Mouse (Mus musculus) kidney, postnatal 10 days (tissue): ENCODE results near the gene Defb25.

Source experiments
- DNase-seq: peaks from one replicate; pipeline ENCODE4 v3.0.0; 2021; ENCODE audit warnings: mixed read lengths

Gene Defb25

DNA sequence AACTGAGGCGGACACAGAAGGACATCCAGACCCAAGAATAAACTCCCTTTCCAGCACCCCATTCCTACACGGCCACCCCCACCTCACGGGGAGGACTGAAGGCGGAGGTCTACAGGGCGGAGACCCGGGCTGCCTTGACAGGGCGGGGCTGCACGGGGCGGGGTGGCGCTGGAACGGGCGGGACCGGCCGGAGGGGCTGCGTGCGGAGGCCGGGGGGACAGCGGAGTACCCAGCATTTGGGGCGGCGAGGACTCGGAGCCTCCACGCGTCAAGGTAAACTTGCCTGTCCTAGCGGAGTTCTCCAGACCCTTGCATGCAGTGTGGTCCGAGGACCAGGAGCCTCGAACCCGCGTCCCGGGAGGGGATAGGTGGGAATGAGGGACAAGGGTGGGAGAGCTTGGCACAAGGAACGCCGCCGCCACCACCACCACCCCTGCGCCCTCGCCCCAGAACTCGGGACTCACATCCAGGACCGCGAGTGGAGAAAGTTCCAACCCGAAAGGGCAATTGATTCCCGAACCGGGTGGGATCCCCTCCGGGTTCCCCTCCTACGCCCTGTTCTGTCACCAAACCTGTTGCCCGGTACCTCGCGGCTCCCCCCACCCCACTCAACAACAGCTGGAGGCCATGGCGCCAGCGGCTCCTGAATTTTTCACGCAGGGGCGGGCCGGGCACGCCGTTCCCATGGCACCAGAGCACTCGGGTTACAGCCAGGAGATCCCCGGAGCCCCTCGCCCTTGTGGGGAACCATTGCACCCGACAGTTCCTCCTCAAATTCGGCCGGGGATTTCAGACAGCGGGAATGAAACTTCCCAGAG is 4.1 kb upstream of the Defb25 start, which contains the start of gene Rem1:
Rem1 (plus strand) TSS at position 178 of the 818 bp plus-strand sequence.
- DNase-seq, result peak; percentile 81

DNA sequence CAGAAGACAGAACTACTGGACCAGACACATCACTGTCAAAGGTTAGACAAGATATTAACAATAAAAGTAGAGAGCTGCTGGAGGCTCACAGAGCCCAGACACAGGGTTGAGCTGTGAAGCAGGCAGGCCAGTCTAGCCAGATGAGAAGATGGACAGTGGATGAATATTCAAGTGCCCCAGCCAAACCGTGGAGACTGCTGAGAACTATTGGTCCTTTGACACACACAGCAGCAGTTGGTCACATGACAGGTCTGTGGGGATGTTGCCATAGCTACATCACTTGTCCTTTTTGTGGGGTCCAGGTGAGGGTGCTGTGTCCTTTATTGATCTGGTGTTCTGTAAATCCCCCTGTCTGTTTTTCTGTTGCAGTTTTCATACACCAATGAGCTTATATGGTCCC is 2.4 kb upstream of the Defb25 start:
- no peak for DNase-seq

GRCm38 (mm10) chr2:152624566-152624965 is 1.7 kb upstream of the Defb25 start:
- DNase-seq, result no peak

GRCm38 (mm10) chr2:152622151-152622550 is 702 bp downstream of the Defb25 start:
- DNase-seq, result no peak

DNA sequence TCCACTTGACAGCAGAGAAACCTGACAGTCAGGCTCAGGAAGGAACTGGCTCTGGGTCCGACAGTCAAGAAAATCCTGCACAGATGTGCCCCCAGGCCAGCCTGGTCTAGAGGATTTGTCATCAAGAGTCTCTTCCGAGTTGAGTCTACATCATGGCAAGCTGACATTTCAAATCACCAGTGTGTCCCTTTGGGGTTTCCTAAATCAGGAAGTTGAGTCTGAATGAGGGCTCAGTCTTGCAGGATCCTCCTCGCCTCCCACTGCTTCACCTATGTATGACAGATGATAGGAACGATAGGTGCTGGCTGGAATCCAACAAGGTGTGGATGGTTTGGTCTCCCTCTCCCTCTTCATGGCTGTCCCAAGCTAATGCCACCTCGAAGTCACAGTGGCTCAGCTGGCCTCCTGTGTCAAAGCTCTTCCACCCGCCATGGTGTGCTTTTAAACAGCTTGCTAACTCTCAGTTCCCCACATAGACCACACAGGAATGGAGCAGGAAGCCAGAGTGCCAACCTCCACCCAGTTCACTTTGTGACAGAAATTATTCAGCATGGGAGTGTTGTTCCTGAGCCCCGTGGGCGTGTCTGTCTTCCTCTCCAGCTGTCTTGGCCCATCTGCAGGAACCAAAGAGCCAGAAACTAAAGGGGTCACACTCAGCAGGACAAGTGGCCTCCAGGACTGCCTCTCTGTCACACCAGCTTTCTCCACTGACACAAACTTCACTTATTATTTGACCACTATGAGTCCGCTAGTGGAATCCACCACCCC is 2.3 kb downstream of the Defb25 start:
- DNase-seq, result no peak

GRCm38 (mm10) chr2:152617374-152617773 is 5.5 kb downstream of the Defb25 start:
- no peak for DNase-seq

GRCm38 (mm10) chr2:152616470-152616869 is 6.4 kb downstream of the Defb25 start:
- DNase-seq, result no peak

DNA sequence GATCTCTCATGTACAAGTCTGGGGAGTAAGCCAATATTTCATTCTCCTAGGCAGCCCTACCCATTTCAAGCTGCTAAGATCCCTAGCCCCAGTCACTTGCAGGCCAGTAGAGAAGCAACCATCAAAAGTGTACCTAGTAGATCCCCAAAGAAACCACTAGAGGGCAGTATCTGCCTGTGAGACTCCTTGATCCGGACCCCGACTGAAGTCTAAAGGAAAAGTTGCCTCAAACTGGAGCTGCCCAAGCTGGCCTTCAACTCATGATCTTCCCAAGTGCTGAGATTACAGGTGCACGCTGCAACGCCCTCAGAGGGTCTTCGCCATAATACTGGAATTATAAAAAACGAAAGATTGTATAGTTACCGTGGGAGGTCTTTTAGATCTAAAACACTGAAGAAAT is 7.3 kb downstream of the Defb25 start:
- peak; percentile 71 for DNase-seq

DNA sequence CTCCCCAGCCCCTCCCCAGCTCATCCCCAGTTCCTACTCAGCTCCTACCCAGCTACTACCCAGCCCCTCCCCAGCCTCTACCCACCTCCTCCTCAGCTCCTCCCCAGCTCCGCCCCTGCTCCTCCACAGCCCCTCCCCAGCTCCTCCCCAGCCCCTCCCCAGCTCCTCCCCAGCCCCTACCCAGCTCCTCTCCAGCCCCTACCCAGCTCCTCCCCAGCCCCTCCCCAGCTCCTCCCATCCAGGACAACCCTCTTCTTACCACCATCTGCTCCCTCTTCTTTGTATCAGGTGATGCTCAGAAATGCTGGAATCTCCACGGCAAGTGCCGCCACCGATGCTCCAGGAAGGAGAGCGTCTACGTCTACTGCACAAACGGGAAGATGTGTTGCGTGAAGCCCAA is 10.7 kb downstream of the Defb25 start:
- no peak for DNase-seq

- no peak for DNase-seq
Observed at GRCm38 (mm10) chr2:152608719-152609118, 14.1 kb downstream of the Defb25 start.

DNA sequence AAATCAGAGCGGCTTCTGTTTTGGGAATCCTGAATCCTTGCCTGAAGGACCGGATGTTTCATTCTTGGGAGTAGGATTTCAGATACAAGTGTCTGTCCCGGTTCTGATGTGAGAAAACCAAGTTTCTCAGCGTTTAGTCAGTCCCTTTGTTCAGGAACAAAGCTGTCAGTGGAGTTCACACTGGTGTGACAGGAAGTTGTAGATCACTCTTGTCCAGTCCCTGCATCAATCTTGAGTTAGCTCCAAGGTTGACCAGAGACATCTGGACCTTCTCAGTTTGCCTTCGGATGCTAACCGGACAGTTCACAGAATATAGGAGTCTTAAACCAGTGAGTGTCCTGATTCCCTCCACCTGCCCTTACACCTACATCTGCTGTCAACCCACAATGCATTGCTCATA is 15.1 kb downstream of the Defb25 start:
- no peak for DNase-seq

DNA sequence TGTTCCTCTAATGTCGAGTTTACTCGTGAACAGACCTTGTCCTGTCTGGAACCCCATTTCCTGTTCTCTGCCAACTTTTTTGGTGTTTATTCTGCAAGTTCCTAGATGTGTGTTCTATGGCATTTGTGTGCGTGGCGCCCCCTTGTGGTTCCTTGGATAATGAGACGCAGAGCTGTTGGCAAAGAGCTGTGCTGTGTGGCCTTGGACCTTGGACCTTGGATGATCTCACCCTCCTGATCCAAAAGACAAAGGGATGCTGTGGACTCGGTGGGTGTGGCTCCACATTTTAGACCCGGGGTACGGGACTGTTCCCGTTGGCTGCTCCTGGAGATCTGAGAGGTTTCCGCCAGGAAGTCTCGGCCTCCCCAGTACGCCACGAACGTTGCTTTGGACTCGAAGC is 18.8 kb downstream of the Defb25 start, which contains the start of gene Defb36:
Defb36 (plus strand) TSS at position 271 of the 400 bp plus-strand sequence.
- DNase-seq, result peak; percentile 67

- no peak for DNase-seq
Observed at GRCm38 (mm10) chr2:152601275-152601960, 21.4 kb downstream of the Defb25 start.

DNA sequence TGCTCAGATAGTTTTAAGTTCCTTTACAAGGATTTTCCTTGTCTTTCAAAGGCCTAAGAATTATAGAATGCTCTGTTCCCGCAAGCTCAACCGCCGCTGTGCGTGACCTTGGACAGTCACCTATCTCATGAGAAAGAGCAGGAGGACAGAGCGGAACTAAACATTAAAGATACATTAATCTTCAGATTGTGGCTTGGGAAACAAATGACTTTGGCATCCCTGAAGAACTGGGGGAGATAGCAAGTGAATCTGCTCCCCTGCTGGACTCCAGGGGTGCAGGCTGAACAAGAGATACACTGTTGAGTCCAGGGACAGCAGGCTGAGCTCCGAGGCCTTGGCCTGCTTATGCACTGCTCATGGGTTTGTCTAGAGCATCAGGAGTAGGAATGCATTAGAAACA is 22.8 kb downstream of the Defb25 start:
- no peak for DNase-seq

- DNase-seq, result no peak
Observed at GRCm38 (mm10) chr2:152599299-152599698, 23.6 kb downstream of the Defb25 start, which contains the start of gene Defb45. TSS of gene Defb45 (minus strand) at chr2:152599399.

GRCm38 (mm10) chr2:152589021-152589420 is 33.8 kb downstream of the Defb25 start:
- DNase-seq, result peak; percentile 39

- DNase-seq, result no peak
Observed at GRCm38 (mm10) chr2:152588450-152588849, 34.4 kb downstream of the Defb25 start.

DNA sequence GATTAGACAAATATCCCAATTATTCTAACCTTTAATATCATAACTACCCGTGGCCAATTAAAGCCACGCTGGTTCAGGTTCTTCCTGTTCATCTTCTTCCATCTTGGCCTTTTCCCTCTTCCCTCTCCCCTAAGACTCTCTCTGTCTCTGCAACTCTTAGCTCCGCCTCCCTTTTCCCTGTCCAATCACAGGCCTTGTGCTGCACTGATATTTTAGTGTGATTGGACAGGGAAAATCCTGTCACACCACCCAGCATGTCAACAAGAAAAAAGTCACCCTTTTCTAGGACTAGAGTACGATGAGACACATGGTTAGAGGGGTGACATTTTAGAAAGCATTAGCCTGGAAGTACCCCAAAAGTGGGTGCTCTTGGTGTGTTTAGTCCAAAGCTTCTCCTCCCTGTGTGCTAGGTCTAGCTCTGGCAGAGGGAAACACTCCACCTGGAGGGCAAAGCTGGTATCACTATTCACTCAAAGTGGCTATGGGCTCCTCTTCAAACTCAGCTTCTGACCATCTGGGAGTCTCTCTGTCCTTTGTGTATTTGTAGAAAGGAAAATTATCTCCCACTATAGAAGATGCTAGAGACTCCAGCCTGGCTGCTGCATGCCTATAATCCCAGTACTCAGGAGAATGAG is 35.8 kb downstream of the Defb25 start:
- peak; percentile 36 for DNase-seq

DNA sequence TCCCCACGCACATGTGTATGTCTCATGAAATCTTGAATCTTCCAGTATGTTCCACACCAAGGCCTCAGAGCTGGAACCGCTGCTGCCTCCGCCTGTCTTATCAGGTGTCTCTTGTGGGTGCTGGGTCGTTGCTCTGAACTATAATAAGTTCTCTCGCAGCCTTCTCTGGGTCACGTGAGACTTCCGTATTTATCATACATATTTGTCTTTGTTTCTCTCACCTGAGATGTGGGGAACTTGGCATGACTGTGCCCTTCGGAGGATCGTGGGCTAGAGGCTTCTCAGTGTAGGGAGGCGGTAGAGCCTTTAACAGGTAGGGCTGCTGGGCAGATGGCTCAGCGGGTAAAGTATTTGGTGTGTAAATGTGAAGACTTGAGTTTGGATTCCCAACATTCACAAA is 42.2 kb downstream of the Defb25 start:
- DNase-seq, result no peak

- no peak for DNase-seq
Observed at GRCm38 (mm10) chr2:152580107-152580506, 42.7 kb downstream of the Defb25 start, which contains the start of gene Defb19. TSS of gene Defb19 (minus strand) at chr2:152580312.

DNA sequence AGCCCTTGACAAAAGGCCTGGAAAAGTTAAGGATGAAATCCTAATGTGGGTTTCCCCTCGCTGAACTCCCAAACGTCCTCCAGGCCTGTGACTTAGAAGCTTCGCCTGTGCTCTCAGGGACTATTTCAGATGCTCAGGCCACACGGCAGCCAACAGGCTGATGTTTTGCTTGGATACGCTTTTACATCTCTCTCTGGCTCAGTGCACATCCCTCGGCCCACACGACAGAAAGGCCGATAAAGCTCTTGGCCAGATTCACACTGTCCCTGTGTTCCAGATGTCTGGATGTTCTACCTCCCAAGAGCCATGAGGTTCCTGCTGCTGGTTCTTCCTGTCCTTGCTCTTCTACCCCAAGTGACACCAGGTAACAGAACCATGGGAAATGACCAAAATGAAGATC is 49.4 kb downstream of the Defb25 start:
- DNase-seq, result no peak
